Mouse (Mus musculus) liver, postnatal 0 days (tissue): ENCODE measurements around the gene Slco3a1.

Source experiments
- CTCF ChIP-seq: sonication (generic); IDR thresholded peaks from 2 replicates; pipeline ENCODE4 v1.5.1; 2016; ENCODE audit warnings: antibody characterized with exemption, low read depth
- EP300 ChIP-seq: IDR thresholded peaks from 2 replicates; pipeline ENCODE4 v1.6.1; 2016; ENCODE audit warnings: antibody characterized with exemption, low read depth, mild to moderate bottlenecking

DNA sequence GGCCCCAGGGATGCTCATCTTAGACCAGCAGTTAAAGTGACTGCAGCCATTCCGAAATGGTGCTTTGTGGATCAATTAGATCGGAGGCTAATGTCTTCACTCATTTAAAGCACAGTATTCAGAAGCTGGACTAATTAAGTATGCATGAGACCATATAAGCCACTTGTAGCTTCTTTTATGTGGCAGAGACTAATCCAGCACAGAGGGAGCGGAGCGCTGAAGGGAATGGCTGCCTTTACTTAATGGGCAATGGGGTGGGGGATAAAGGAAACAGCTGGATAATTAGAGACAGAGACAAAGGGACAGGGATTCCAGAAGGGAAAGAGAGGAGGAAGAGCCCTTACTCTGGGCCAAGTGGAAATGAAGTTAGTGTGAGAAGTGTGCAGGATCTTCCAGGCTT is 46.4 kb downstream of the Slco3a1 start:
- no peak for TF ChIP-seq CTCF
- no peak for TF ChIP-seq EP300
